Mouse (Mus musculus) spleen, postnatal 14 days (tissue): Measurements from ENCODE around the gene Mfsd5.
A peak's percentile ranks its signal among the peaks of the same experiment; 100 is the strongest.

ENCODE experiments used
- DNase-seq, 2 experiments: peaks; one replicate each; pipeline ENCODE4 v3.0.0; 2021 to 2022; ENCODE audit warnings: low spot score in 2 of 2

Mfsd5 gene

DNA sequence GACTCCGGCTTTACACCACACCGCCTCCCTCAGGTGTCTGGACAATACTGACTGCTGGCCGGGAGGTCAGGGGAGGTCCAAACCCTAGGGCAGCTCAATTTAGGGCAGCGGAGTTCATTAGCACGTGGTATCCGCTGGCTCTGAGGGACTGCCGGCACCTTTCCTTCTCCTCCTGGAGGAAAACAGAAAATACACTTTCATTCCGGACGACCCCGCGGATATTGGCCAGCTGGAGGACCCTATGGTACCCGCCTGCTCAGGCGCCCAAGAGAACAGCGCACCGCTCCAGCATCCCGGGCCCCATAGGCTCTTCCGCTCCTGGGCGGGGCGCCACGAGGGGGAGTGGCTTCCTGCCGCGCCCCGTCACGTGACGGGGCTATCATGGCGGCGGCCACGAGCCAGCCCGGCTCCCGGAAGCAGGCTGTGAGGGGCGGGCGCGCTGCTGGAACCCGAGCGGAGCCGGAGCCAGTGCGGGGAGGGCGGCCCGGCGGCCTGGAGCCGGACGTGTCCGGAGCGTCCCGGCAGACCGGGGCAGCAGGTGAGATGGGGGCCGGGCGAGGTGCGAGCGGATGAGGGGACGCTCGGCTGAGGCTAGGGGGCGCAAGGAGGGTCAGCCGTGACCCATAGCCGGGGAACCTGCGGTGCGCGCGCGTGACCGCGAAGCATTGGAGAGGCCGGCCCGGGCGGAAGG is at the start of gene Mfsd5:
Mfsd5 (plus strand) TSS at position 363 of the 691 bp plus-strand sequence.
- peak; percentile 69 to 80 for DNase-seq

DNA sequence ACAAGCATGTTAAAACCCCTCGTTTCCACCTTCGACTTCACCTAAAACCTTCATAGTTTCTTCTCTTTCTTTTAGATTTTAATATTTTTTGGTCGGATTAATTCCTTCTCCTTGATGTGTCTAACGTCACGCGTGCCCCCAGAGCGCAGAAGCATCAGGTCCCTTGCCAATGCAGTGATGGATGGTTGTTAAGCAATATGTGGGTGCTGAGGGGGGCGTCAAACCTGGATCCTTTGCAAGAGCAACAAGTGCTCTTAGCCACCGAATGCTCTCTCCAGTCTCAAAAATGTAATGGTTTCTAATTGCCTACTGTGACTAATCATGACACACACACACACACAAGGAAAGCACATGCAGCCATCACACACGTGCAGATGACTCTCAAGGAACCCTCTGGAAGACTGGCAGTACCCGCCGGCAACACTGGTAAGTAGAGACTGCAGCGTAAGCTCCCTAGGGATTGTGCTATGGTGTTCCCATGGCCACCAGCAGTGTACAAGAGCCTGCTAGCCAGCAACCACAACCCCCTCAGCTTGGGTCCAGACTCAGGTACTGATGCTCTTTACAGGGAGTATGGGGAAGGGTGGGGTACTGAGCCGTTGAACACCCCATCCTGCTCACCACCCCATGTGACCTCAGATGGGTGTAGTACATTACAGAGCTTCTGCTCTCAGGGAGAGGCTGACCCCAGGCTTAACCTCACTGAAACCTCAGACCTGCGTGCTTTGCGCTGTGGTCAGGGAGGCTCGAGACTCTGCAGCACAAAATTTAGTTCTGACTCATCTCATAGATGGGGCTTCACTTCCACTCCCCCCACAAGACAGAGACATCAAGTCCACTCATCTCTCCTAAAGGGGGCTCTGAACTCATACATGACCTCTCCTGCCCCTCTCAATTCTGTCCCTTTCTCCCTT is 48.6 kb upstream of the Mfsd5 start:
- no peak for DNase-seq

- peak in 1 of 2 experiments; percentile 54 for DNase-seq
Observed at GRCm38 (mm10) chr15:102231748-102232147, 47.5 kb upstream of the Mfsd5 start, which contains the start of gene Itgb7. Gene Itgb7 (minus strand): TSS chr15:102231944.

DNA sequence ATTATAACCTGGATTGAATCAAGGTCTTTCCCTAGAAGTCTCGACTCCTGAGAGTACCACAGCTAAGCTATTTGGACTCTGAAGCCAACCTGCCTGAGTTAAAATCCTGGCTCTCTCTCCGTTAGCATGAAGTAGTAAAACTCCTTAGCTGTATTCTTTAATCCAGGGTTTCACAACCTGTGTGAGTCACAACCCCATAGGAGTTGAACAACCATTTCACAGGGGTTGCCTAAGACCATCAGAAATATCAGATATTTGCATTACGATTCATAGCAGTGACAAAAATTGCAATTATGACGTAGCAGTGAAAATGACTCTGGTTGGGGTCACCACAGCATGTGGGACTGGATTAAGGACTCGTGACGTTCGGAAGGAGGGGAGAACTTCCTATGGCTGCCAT is 46.5 kb upstream of the Mfsd5 start:
- no peak for DNase-seq

DNA sequence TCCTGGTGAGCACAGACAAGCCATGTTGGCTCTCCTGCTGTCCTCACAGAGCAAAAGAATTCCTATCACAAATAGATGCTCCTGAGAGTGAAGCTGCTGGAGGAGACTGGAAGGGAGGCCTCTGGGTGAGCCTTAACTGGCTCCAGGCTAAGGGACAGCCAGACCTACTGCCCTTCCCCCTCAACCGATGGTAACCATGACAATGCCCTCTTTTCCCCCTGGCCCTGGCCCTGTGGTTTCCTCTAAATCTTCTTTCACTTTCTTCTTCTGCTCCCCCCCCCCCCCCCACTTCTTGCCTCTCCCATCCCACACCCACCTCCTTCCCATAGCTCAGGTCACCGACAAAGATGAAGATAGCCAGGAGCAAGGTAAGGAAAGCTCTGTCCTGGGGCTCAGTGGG is 45.4 kb upstream of the Mfsd5 start:
- DNase-seq, result no peak

DNA sequence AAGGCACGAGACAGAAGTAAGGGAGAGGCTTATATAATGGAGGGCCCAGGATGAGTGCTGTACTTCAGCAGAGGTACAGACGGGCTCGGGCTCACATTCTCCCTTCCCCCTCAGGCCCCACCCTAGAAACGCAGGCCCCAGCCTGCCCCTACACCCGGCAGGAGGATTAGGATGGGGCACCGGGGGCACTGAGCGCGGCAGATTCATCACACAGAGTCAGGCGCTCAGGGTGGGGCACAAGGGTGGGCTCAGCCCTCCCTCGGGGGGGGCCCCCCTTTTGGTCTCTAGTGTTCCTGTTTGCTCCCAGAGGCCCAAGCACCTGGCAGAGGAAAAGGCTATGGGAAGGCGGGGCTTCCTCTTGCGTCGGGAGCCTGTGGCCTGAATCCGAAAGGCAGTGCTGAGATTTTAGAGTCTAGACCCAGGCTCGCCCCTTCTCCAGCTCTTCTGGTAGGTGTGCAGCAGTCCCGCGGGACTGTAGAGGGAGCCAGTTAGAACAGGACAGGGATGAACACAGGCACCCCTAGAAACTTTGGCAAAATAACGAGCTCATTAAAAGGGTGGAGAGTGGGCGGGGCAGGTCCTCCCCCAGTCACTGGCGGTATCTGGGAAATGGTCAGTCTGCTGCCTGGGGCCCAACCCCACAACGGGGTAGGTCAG is 43.8 kb upstream of the Mfsd5 start:
- no peak for DNase-seq

DNA sequence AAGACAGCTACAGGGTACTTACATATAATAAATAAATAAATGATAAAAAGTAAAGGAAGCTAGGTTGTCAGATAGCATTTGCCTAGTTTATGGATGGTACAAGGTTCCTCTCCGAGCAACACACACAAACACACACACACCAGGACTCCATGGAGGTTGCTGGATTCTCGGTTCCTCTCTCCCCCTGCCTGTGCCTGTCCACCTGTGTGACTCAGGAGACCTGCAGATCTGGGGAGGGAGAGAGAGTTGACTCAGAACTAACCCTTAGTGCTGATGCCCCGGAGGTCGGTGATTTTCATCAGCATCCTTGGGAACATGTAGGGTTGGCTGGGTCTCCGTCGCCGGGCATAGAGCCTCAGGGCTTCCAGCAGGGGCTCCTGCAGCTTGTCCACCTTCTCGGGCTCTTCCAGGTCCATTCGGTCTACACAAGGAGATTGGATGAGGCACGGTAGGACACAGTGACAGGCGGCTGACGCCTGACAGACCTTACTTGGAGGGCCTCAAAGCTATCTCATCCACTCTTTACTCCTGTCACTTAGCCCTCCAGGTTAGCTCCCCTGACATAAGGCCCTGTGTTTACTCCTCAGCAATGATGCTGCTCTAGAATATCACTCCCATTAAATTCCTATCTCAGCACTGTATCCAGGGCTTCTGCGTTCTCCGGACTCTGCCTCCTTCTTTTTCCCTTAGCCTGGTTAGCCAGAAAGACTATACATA is 40.6 kb upstream of the Mfsd5 start:
- no peak for DNase-seq

- DNase-seq, result peak; percentile 56 to 78
Observed at GRCm38 (mm10) chr15:102239260-102239590, 40.0 kb upstream of the Mfsd5 start.

GRCm38 (mm10) chr15:102239851-102240250 is 39.4 kb upstream of the Mfsd5 start:
- no peak for DNase-seq

- DNase-seq, result no peak
Observed at GRCm38 (mm10) chr15:102240607-102241006, 38.6 kb upstream of the Mfsd5 start.

DNA sequence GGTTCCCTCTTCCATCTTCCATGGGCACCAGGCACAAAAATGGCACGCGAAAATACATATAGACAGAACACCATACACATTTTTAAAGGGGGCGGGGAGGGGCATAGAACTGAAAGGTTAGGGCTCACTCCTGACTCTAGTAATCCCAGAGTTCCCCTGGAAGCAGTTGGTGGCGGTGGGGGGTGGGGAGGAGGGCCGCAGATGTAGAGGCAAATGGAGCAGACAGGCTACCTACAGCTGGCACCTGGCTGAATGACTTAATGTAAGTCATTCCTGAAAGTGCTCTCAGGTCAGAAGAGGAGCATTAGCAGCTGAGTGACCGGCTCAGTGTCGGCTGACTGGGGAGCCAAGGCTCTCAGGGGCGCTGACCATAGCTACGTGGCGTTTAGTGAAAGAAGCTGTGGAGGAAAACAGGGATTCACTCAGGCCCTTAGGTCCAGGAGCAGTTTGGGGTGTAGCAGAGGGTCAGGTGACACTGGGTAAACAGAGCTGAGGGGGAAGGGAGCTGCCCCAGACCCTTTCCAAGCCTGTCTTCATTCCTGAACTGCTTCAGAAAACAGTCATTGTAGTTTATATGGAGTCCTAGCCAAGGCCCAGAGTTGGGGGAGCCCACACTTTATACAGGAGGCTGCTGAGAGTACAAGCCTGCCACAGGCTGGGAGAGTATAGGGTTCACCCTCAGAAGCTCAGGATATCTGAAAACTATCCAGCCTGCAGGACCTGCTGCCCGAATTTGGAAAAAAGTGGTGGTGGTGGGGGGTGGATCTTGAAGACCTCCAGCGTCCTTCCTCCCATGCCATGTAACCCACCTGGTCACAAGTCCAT is 36.6 kb upstream of the Mfsd5 start:
- DNase-seq, result no peak

GRCm38 (mm10) chr15:102243229-102244190 is 35.7 kb upstream of the Mfsd5 start:
- peak in 1 of 2 experiments; percentile 50 for DNase-seq

GRCm38 (mm10) chr15:102244306-102245191 is 34.7 kb upstream of the Mfsd5 start:
- no peak for DNase-seq

DNA sequence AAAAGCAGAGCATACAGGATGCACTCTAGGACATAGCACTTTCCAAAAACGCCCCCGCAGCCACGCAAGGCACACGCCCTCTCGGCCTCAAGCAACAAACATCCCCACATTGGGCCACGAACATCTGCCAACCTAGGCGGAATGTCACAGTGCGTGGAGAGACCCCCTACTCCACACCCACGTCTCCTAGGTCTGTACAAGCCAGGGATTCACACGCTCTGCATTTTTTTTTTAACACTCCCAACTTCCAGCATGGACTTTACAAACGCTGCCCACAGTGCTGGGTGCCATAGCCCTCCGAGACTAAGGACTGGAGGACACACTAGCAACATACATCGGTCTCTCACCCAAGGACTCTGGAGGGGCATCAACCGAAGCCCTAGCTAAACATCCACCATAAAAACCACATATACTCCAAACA is 33.8 kb upstream of the Mfsd5 start:
- DNase-seq, result no peak

DNA sequence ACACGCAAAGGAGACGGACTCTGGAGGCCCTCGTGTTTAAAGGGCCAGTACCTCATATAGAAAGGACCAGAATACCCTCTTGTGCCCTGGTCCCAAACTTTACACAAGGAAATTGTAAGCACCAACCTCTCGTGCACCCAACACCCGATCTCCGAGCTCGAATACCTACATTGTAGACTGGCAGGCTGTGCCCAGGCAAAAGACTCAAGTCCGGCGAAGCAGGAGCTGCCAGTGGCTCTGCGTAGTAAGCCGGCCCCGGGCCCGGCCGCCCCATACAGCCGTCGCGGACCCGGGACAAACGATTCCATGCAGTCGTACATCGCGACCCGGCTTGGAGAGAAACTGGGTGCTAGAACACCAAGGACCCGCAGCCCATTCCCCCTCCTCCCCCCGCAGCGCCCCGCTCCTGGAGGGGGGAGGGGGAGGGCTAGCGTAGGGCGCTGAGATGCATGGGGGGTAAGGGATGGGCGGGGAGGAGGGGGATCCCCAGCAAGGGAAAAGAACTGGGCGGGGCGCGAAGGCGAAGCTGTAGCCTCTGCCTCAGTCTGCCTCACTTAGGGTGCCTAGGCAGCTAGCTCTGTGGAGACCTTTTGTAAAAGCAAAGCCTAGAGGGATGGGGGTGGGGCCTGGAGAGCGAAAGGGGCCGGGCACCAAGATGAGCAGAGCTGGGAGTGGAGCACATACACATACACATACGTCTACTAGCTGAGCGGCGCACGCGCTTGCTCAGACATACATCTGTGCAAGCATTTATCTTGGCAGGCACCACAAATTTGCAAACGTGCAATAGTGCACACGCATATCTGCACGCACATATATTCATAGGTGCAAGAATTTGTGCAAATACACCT is 33.1 kb upstream of the Mfsd5 start:
- DNase-seq, result peak in 1 of 2 experiments; percentile 24

DNA sequence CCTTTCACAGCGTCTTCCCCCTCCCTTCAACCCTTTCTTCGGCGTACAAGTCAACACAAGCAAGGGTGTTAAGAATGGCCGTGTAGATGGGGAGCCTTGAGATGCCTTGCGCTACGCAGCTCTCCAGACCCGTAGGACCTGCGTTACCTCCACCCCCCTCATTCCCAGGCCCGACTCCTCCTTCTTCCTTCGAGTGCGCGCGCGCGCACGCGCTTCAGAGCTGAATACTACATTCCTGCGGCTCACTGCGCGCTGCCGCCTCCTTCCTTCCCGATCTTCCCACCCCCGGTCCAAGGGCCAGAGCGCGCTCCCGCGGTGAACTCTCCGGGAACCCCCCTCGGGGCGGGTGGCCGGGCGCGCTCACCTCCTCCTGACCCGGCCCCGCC is 32.4 kb upstream of the Mfsd5 start:
- peak in 1 of 2 experiments; percentile 42 for DNase-seq

DNA sequence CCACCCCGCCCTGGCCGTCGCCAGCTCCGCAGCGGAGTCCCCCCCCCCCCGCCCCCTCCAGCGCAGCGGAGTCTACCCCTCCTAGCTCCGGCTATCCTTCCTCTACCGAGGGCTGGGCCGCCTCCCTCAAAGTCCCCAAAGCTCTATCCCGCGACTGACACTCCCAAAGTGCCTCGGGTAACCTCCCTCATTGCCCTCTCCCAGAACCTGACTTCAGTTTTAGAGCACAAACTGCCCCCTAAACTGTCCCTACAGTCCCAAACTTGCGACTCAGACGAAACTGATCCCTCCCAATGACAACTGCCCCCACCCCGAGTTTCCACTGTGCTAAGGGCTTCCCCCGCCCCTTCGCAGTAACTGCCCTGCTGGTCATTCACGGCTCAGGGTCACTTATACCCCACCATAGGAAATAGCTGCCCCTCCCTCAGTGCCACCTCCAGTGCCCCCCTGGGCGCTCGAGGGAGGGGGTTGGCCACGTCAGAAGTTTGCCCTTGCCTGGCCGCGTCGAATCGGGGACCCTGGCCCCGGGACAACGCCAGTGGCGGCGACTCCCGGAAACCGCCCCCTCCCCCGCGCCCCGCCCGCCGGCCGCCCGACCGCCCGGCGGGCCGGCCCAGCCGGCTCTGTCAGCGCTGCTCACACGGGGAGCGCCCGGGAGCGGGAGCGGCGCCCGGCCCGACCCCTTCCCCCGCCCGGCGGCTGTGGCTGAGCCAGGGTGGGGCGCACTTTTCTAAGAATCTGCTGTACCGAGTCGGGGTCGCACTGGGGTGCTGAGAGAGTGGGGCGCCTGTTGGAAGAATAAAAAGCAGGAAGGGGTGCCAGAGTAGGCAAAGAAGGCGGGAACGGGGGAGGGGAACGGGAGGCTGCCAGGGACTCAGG is 31.8 kb upstream of the Mfsd5 start:
- no peak for DNase-seq
